Comparison of ENCODE assay signal across 11 mouse cellular contexts in the genomic region with DNA sequence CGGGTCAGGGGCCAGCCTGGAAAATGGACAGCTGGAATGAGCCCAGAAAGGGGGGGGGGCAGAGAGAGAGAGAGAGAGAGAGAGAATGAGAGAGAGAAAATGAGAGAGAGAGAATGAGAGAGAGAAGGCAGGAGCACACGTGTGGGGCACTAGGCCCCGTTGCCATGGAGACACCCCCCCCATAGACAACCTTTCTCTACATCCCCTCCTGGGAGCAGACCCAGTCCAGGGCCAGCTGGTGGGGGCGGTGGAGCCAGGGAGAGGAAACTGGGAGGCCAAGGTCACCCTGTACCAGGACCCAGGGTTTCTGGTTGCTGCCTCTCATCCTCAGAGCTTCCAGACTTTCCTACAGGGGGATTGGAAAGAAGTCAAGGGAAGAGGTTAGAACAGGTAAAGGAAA. TPM values are rescaled to one million over a fixed set of nuclear protein-coding genes. Genes with fewer than 3 reads are reported as not detected.
DNase-seq lines count a peak whose midpoint lies in the region; ATAC-seq lines count a peak whose summit lies in the region.
"Had no signal": no experiment of that assay in that cellular context is flagged by ENCODE, and none has a peak within 500 bp of the region (broad histone marks: within the 10 kb centered on the region; RNA-seq: fewer than 3 reads in every experiment).

No protein-coding gene starts in this region.

- H3K4me1 ChIP-seq in hindbrain, embryonic 15.5 days (replicated peaks) = peaks cover 57% of the 10 kb centered on the region

- H3K4me3 ChIP-seq in hindbrain, embryonic 15.5 days = peak overlapping the region; percentile 57

- H3K9ac ChIP-seq in hindbrain, embryonic 15.5 days = peak overlapping the region; percentile 62
- H3K9ac ChIP-seq: heart, embryonic 15.5 days; liver, postnatal 0 days; stomach, embryonic 15.5 days had no signal

- peak overlapping the region; percentile 88 for H3K4me2 ChIP-seq in hindbrain, embryonic 15.5 days

- intact Hi-C loops in gastrocnemius, postnatal 36 days (cut with DNase I) = no loop called here

- H3K27ac ChIP-seq in hindbrain, embryonic 15.5 days (replicated peaks) = peak overlapping the region; percentile 69; the same call in 1 of the 2 replicates
- H3K27ac ChIP-seq: heart, embryonic 15.5 days; stomach, embryonic 15.5 days had no signal

- DNase-seq in cerebellum, adult 11-12 months = peak; percentile 36
- no peak for DNase-seq in cerebellum, adult 9-10 months
- peak; percentile 42 for DNase-seq in right cerebral cortex, postnatal 14 days
- no peak for DNase-seq in right cerebral cortex, adult 2 months (ENCODE audit: low spot score in 2 of 2)
- peak; percentile 52 for DNase-seq in retina, embryonic 14.5 days (ENCODE audit: low spot score)
- no peak for DNase-seq in spleen, postnatal 10 days (ENCODE audit: low spot score in 2 of 2)
- DNase-seq in gastrocnemius, postnatal 36 days = no peak
- DNase-seq: liver, postnatal 0 days had no signal

- WGBS in hindbrain, embryonic 15.5 days = 6% methylated on average over 4 of the region's 4 CpGs

- H3K27me3 ChIP-seq in hindbrain, embryonic 15.5 days = no peaks in the 10 kb centered on the region
- H3K27me3 ChIP-seq: stomach, embryonic 15.5 days had no signal

- no peak; the same call in 1 of the 2 replicates for ATAC-seq in hindbrain, embryonic 15.5 days (ENCODE audit: low FRiP score, low read depth)
- ATAC-seq: liver, postnatal 0 days had no signal

- 0 out of 2 replicates have a peak, but pooled peaks cover 10% of the 10 kb centered on the region for H3K36me3 ChIP-seq in hindbrain, embryonic 15.5 days
- H3K36me3 ChIP-seq: heart, embryonic 15.5 days; stomach, embryonic 15.5 days had no signal

- H3K9me3 ChIP-seq in hindbrain, embryonic 15.5 days = no peaks in the 10 kb centered on the region
- H3K9me3 ChIP-seq: heart, embryonic 15.5 days; stomach, embryonic 15.5 days had no signal

RNA-seq across cellular contexts. Expression of a gene that starts 1.3 kb away (rescaled TPM):
- 11.5 and 14.6 TPM in 2 replicates for polyA plus RNA-seq in hindbrain, embryonic 15.5 days (2015; fragmentation: Nextera tagmentation; extraction: Ambion mirVana)
- not detected for total RNA-seq in gastrocnemius, postnatal 36 days (2021)
- polyA plus RNA-seq: liver, postnatal 0 days had no signal

RNA-seq across cellular contexts. Expression of a gene that starts 32.2 kb away (rescaled TPM):
- polyA plus RNA-seq in hindbrain, embryonic 15.5 days (2015; fragmentation: Nextera tagmentation; extraction: Ambion mirVana) = 0.18 TPM in 1 of 2 replicates, not detected in the other
- total RNA-seq in gastrocnemius, postnatal 36 days (2021) = 100 to 1,000 TPM in 1 of 2 experiments, 10 to 100 TPM in 1; 96.8 to 101 TPM
- polyA plus RNA-seq: liver, postnatal 0 days had no signal

RNA-seq across cellular contexts. Expression of a gene that starts 59.1 kb away (rescaled TPM):
- polyA plus RNA-seq in hindbrain, embryonic 15.5 days (2015; fragmentation: Nextera tagmentation; extraction: Ambion mirVana) = 3.9 and 4.1 TPM in 2 replicates
- 1 to 10 TPM; 9.0 to 9.7 TPM for total RNA-seq in gastrocnemius, postnatal 36 days (2021)

Comparison
In these comparisons a context has a peak if more than half of its experiments do, and no peak if none do; other contexts are left out.
1. DNase-seq: peak in cerebellum, adult 11-12 months (single experiment), right cerebral cortex, postnatal 14 days (single experiment) and retina, embryonic 14.5 days (single experiment); none in cerebellum, adult 9-10 months (single experiment), right cerebral cortex, adult 2 months (0 of 2), spleen, postnatal 10 days (0 of 2) and gastrocnemius, postnatal 36 days (0 of 2).